Mouse (Mus musculus) heart, embryonic 13.5 days (tissue): Measurements from ENCODE around the gene Cfd. TPM values are rescaled to one million over a fixed set of nuclear protein-coding genes. Genes with fewer than 3 reads are reported as not detected.
A peak's percentile ranks its signal among the peaks of the same experiment; 100 is the strongest.

Source experiments
- ATAC-seq: fragments of 200-750 bp; cut with Nextera tagmentation; 2 replicates; pipeline ENCODE4 v1.8.0; 2017; ENCODE audit warnings: moderate TSS enrichment; ENCODE audit not compliant: insufficient number of reproducible peaks, low FRiP score, low TSS enrichment; ENCODE audit errors: extremely low read depth
- H3K27ac ChIP-seq: fragments of 300-500 bp; sonication (generic); replicated peaks from 2 replicates; pipeline ENCODE4 v1.5.1; 2015; ENCODE audit warnings: moderate library complexity, mild to moderate bottlenecking, inconsistent platforms
- H3K27me3 ChIP-seq: fragments of 300-500 bp; sonication (generic); replicated peaks from 2 replicates; pipeline ENCODE4 v1.6.1; 2015; ENCODE audit warnings: mild to moderate bottlenecking, inconsistent platforms
- H3K36me3 ChIP-seq: fragments of 300-500 bp; sonication (generic); 2 replicates; pipeline ENCODE4 v1.6.1; 2015; ENCODE audit warnings: mild to moderate bottlenecking, inconsistent platforms
- H3K4me1 ChIP-seq: fragments of 300-500 bp; sonication (generic); 2 replicates; pipeline ENCODE4 v1.6.1; 2015; ENCODE audit warnings: inconsistent platforms
- H3K4me2 ChIP-seq: fragments of 300-500 bp; sonication (generic); 2 replicates; pipeline ENCODE4 v1.6.1; 2015; ENCODE audit warnings: inconsistent platforms, mild to moderate bottlenecking, moderate library complexity
- H3K4me3 ChIP-seq: fragments of 300-500 bp; sonication (generic); 2 replicates; pipeline ENCODE4 v1.5.1; 2015; ENCODE audit warnings: moderate library complexity, mild to moderate bottlenecking, inconsistent platforms
- H3K9ac ChIP-seq: fragments of 300-500 bp; sonication (generic); 2 replicates; pipeline ENCODE4 v1.6.1; 2015; ENCODE audit warnings: inconsistent platforms, mild to moderate bottlenecking, moderate library complexity
- H3K9me3 ChIP-seq: fragments of 300-500 bp; sonication (generic); 2 replicates; pipeline ENCODE4 v1.6.1; 2016; ENCODE audit warnings: inconsistent platforms
- WGBS: fragments of 180-500 bp; shearing (Covaris S2); methylation state at CpG from one replicate; pipeline ENCODE4 v1.1.7; 2015; ENCODE audit warnings: mixed read lengths; 5-methylcytosine and 5-hydroxymethylcytosine counted together
- polyA plus RNA-seq: library from polyadenylated mRNA; unstranded; fragments of >200 nt; fragmentation: Nextera tagmentation; extraction: Ambion mirVana; gene quantifications from 2 replicates; pipeline ENCODE4 v1.2.1, GENCODE M21; 2015

Cfd gene
- polyA plus RNA-seq, 1 experiment from 2014 or later: not detected

GRCm38 (mm10) chr10:79862049-79862788, 28.4 kb upstream of the Cfd start:
- H3K27me3 ChIP-seq: no peaks in the 10 kb centered on the region
- no peaks in the 10 kb centered on the region for H3K9me3 ChIP-seq
- ATAC-seq: no peak
- 91% methylated on average over 23 of the region's 23 CpGs for WGBS
- no peak overlapping the region for H3K4me2 ChIP-seq
- no peak overlapping the region for H3K4me3 ChIP-seq
- no peak overlapping the region for H3K27ac ChIP-seq
- no peak overlapping the region for H3K9ac ChIP-seq
- peaks cover 88% of the 10 kb centered on the region for H3K36me3 ChIP-seq
- H3K4me1 ChIP-seq: peaks cover 45% of the 10 kb centered on the region

- no peak overlapping the region for H3K4me2 ChIP-seq
- no peak for ATAC-seq
- H3K27me3 ChIP-seq: no peaks in the 10 kb centered on the region
- peaks cover 38% of the 10 kb centered on the region for H3K4me1 ChIP-seq
- peaks cover 81% of the 10 kb centered on the region for H3K36me3 ChIP-seq
- no peak overlapping the region for H3K9ac ChIP-seq
- H3K9me3 ChIP-seq: no peaks in the 10 kb centered on the region
- H3K4me3 ChIP-seq: no peak overlapping the region
- WGBS: 69% methylated on average over 10 of the region's 10 CpGs
- no peak overlapping the region for H3K27ac ChIP-seq
These were observed 27.7 kb upstream of the Cfd start for GRCm38 (mm10) chr10:79862925-79863324.

GRCm38 (mm10) chr10:79864351-79865188, 26.1 kb upstream of the Cfd start:
- no peaks in the 10 kb centered on the region for H3K27me3 ChIP-seq
- peak overlapping the region; percentile 10; the same call in 1 of the 2 replicates for H3K27ac ChIP-seq
- 49% methylated on average over 10 of the region's 10 CpGs for WGBS
- no peak overlapping the region for H3K4me2 ChIP-seq
- H3K9ac ChIP-seq: peak overlapping the region; percentile 38; the same call in 1 of the 2 replicates
- H3K9me3 ChIP-seq: no peaks in the 10 kb centered on the region
- peaks cover 65% of the 10 kb centered on the region for H3K36me3 ChIP-seq
- H3K4me3 ChIP-seq: no peak overlapping the region
- no peak for ATAC-seq
- peaks cover 21% of the 10 kb centered on the region for H3K4me1 ChIP-seq

GRCm38 (mm10) chr10:79865189-79865601, 25.5 kb upstream of the Cfd start:
- WGBS: 50% methylated on average over 12 of the region's 12 CpGs
- no peak for ATAC-seq
- Histone ChIP-seq H3K9me3 (no peaks in the 10 kb centered on the region), H3K9ac (peak overlapping the region; percentile 38), H3K27me3 (no peaks in the 10 kb centered on the region), H3K4me2 (no peak overlapping the region), H3K27ac (peak overlapping the region; percentile 10), H3K4me1 (peaks cover 15% of the 10 kb centered on the region), H3K4me3 (no peak overlapping the region), H3K36me3 (peaks cover 59% of the 10 kb centered on the region)

- Histone ChIP-seq H3K27me3 (no peaks in the 10 kb centered on the region), H3K4me1 (peaks cover 11% of the 10 kb centered on the region), H3K9ac (0 out of 2 replicates have a peak overlapping the region, but pooled peaks have one; percentile 38), H3K4me3 (no peak overlapping the region), H3K36me3 (peaks cover 52% of the 10 kb centered on the region), H3K9me3 (no peaks in the 10 kb centered on the region), H3K27ac (peak overlapping the region; percentile 10), H3K4me2 (no peak overlapping the region)
- ATAC-seq: no peak
- WGBS: 66% methylated on average over 19 of the region's 19 CpGs
These were observed 24.8 kb upstream of the Cfd start for GRCm38 (mm10) chr10:79865801-79866295.

GRCm38 (mm10) chr10:79866601-79867000, 24.1 kb upstream of the Cfd start:
- no peak overlapping the region for H3K4me2 ChIP-seq
- peaks cover 11% of the 10 kb centered on the region for H3K4me1 ChIP-seq
- no peak overlapping the region for H3K4me3 ChIP-seq
- no peaks in the 10 kb centered on the region for H3K9me3 ChIP-seq
- WGBS: 76% methylated on average over 11 of the region's 11 CpGs
- no peak for ATAC-seq
- no peak overlapping the region for H3K9ac ChIP-seq
- H3K27ac ChIP-seq: no peak overlapping the region
- H3K36me3 ChIP-seq: peaks cover 45% of the 10 kb centered on the region
- H3K27me3 ChIP-seq: no peaks in the 10 kb centered on the region

GRCm38 (mm10) chr10:79871845-79872244, 18.8 kb upstream of the Cfd start:
- Histone ChIP-seq H3K9ac (no peak overlapping the region), H3K9me3 (no peaks in the 10 kb centered on the region), H3K27me3 (peaks cover 18% of the 10 kb centered on the region; the same call in 1 of the 2 replicates), H3K27ac (no peak overlapping the region), H3K4me1 (peaks cover 17% of the 10 kb centered on the region), H3K4me2 (no peak overlapping the region), H3K36me3 (no peaks in the 10 kb centered on the region), H3K4me3 (no peak overlapping the region)
- 84% methylated on average over 8 of the region's 8 CpGs for WGBS
- ATAC-seq: no peak

GRCm38 (mm10) chr10:79872862-79873261, 17.8 kb upstream of the Cfd start:
- H3K4me3 ChIP-seq: peak overlapping the region; percentile 72
- H3K4me1 ChIP-seq: peaks cover 22% of the 10 kb centered on the region
- H3K27ac ChIP-seq: no peak overlapping the region
- H3K9ac ChIP-seq: no peak overlapping the region
- peaks cover 18% of the 10 kb centered on the region; the same call in 1 of the 2 replicates for H3K27me3 ChIP-seq
- ATAC-seq: no peak
- H3K36me3 ChIP-seq: no peaks in the 10 kb centered on the region
- 39% methylated on average over 3 of the region's 3 CpGs for WGBS
- H3K4me2 ChIP-seq: peak overlapping the region; percentile 94
- H3K9me3 ChIP-seq: no peaks in the 10 kb centered on the region

GRCm38 (mm10) chr10:79873313-79873712, 17.3 kb upstream of the Cfd start:
- WGBS: 18% methylated on average over 6 of the region's 6 CpGs
- Histone ChIP-seq H3K27me3 (peaks cover 22% of the 10 kb centered on the region; the same call in 1 of the 2 replicates), H3K4me1 (peaks cover 22% of the 10 kb centered on the region), H3K9me3 (no peaks in the 10 kb centered on the region), H3K9ac (peak overlapping the region; percentile 88), H3K4me3 (peak overlapping the region; percentile 72), H3K27ac (no peak overlapping the region), H3K4me2 (peak overlapping the region; percentile 94), H3K36me3 (no peaks in the 10 kb centered on the region)
- ATAC-seq: no peak

- WGBS: 5% methylated on average over 26 of the region's 26 CpGs
- no peaks in the 10 kb centered on the region for H3K36me3 ChIP-seq
- peak overlapping the region; percentile 72 for H3K4me3 ChIP-seq
- H3K9me3 ChIP-seq: no peaks in the 10 kb centered on the region
- H3K4me1 ChIP-seq: peaks cover 22% of the 10 kb centered on the region
- no peak overlapping the region; the same call in 1 of the 2 replicates for H3K27ac ChIP-seq
- H3K27me3 ChIP-seq: peaks cover 23% of the 10 kb centered on the region; the same call in 1 of the 2 replicates
- H3K9ac ChIP-seq: peak overlapping the region; percentile 88
- ATAC-seq: no peak
- peak overlapping the region; percentile 94 for H3K4me2 ChIP-seq
These were observed 16.9 kb upstream of the Cfd start for GRCm38 (mm10) chr10:79873715-79874289.
